Mouse (Mus musculus) embryonic fibroblast, embryonic 13.5 days (primary cell): Measurements from ENCODE around the gene Arhgef10l.

ENCODE experiments used
- CTCF ChIP-seq: IDR thresholded peaks from 2 replicates; pipeline ENCODE4 v1.5.1; 2011; ENCODE audit warnings: mild to moderate bottlenecking, control low read depth, low read length, moderate library complexity, borderline replicate concordance; ENCODE audit not compliant: insufficient read depth
- POLR2A ChIP-seq: IDR thresholded peaks from 2 replicates; pipeline ENCODE4 v1.6.1; 2011; ENCODE audit warnings: low read depth, mild to moderate bottlenecking, control low read depth, low read length, moderate library complexity

- TF ChIP-seq CTCF, result no peak
- TF ChIP-seq POLR2A, result no peak
Measured at GRCm38 (mm10) chr4:140579576-140579975, 86.2 kb downstream of the Arhgef10l start.
